Mouse (Mus musculus) CH12.LX (cell line): ENCODE measurements around the gene Arl6ip6. TPM values are rescaled to one million over a fixed set of nuclear protein-coding genes. Genes with fewer than 3 reads are reported as not detected.

Source experiments
- DNase-seq: peaks from one replicate; pipeline ENCODE4 v3.0.0-alpha.2; 2013; ENCODE audit errors: extremely low read depth
- H3K27ac ChIP-seq: 2 replicates; pipeline ENCODE4 v1.5.1; 2012; ENCODE audit warnings: low read depth, mild to moderate bottlenecking, control low read depth, moderate library complexity; ENCODE audit not compliant: insufficient read depth
- H3K27me3 ChIP-seq: replicated peaks from 2 replicates; pipeline ENCODE3; 2012; ENCODE audit warnings: inconsistent platforms
- H3K36me3 ChIP-seq, 2 experiments: replicated peaks in 1 of 2; 2 replicates each; pipeline versions ENCODE3 to v1.6.1; 2012; ENCODE audit warnings: inconsistent platforms in 1 of 2, low read length in 1 of 2, mild to moderate bottlenecking in 1 of 2, mixed read lengths in 1 of 2, moderate library complexity in 1 of 2; ENCODE audit not compliant: control insufficient read depth in 1 of 2, insufficient read depth in 1 of 2
- H3K4me1 ChIP-seq, 2 experiments: 2 replicates each; pipeline ENCODE4 v1.6.1; 2012; ENCODE audit warnings: inconsistent platforms in 1 of 2, moderate library complexity in 1 of 2; ENCODE audit not compliant: insufficient read depth in 2 of 2, control insufficient read depth in 1 of 2
- H3K4me2 ChIP-seq: 2 replicates; pipeline ENCODE4 v1.6.1; 2012; ENCODE audit warnings: low read depth, mild to moderate bottlenecking, control low read depth; ENCODE audit not compliant: poor library complexity, insufficient read depth, severe bottlenecking
- H3K4me3 ChIP-seq, 3 experiments: fragments of 150-350 bp in 1 of 3; sonication (generic) in 1 of 3; replicated peaks in 1 of 3; 2 replicates each; pipeline versions ENCODE3 to v1.5.1; 2011 to 2012; ENCODE audit warnings: low read depth in 2 of 3, low read length in 2 of 3, mild to moderate bottlenecking in 2 of 3, moderate library complexity in 2 of 3, control low read depth in 1 of 3, improper control_type of control experiment in 1 of 3, inconsistent platforms in 1 of 3, mixed read lengths in 1 of 3; ENCODE audit not compliant: poor library complexity in 1 of 3
- H3K79me2 ChIP-seq: replicated peaks from 2 replicates; pipeline ENCODE4 v1.6.1; 2012; ENCODE audit warnings: mild to moderate bottlenecking, moderate library complexity; ENCODE audit not compliant: control insufficient read depth, poor library complexity, insufficient read depth, severe bottlenecking; ENCODE audit errors: extremely low read depth
- H3K9ac ChIP-seq: 2 replicates; pipeline ENCODE4 v1.6.1; 2012; ENCODE audit warnings: low read depth, mild to moderate bottlenecking, control low read depth, moderate library complexity; ENCODE audit not compliant: insufficient read depth
- H3K9me3 ChIP-seq: replicated peaks from 2 replicates; pipeline ENCODE3; 2012; ENCODE audit warnings: low read length, inconsistent platforms, mixed read lengths
- BHLHE40 ChIP-seq: IDR thresholded peaks from 2 replicates; pipeline ENCODE4 v1.6.1; 2011; ENCODE audit warnings: mild to moderate bottlenecking, low read depth, low read length, improper control_type of control experiment
- CTCF ChIP-seq, 2 experiments: IDR thresholded peaks in 1 of 2; conservative IDR thresholded peaks in 1 of 2; 2 replicates each; pipeline ENCODE4 v1.5.1; 2011 to 2012; ENCODE audit warnings: low read depth in 2 of 2, low read length in 2 of 2, improper control_type of control experiment in 1 of 2, inconsistent platforms in 1 of 2, mild to moderate bottlenecking in 1 of 2, moderate library complexity in 1 of 2
- IRF4 ChIP-seq: IDR thresholded peaks from 2 replicates; pipeline ENCODE4 v1.6.1; 2014; ENCODE audit warnings: low read depth, mild to moderate bottlenecking, inconsistent platforms, low read length, improper control_type of control experiment
- JUN ChIP-seq: IDR thresholded peaks from 2 replicates; pipeline ENCODE4 v1.6.1; 2011; ENCODE audit warnings: low read depth, mild to moderate bottlenecking, low read length, improper control_type of control experiment, moderate library complexity; ENCODE audit not compliant: insufficient read depth
- JUND ChIP-seq: conservative IDR thresholded peaks from 2 replicates; pipeline ENCODE4 v1.6.1; 2011; ENCODE audit warnings: low read depth, low read length, improper control_type of control experiment
- MAZ ChIP-seq: IDR thresholded peaks from 2 replicates; pipeline ENCODE4 v1.6.1; 2012; ENCODE audit warnings: low read depth, mild to moderate bottlenecking, inconsistent platforms, low read length, improper control_type of control experiment, moderate library complexity
- MYC ChIP-seq: IDR thresholded peaks from 2 replicates; pipeline ENCODE4 v1.6.1; 2011; ENCODE audit warnings: low read depth, mild to moderate bottlenecking, improper control_type of control experiment, low read length
- POLR2A ChIP-seq: IDR thresholded peaks from 2 replicates; pipeline ENCODE4 v1.6.1; 2011; ENCODE audit warnings: low read depth, mild to moderate bottlenecking, improper control_type of control experiment, low read length
- POLR2AphosphoS2 ChIP-seq: IDR thresholded peaks from 2 replicates; pipeline ENCODE4 v1.6.1; 2011; ENCODE audit warnings: low read depth, low read length, improper control_type of control experiment
- SIN3A ChIP-seq: IDR thresholded peaks from 2 replicates; pipeline ENCODE4 v1.6.1; 2012; ENCODE audit warnings: low read length, improper control_type of control experiment, inconsistent platforms
- ZMIZ1 ChIP-seq: IDR thresholded peaks from 2 replicates; pipeline ENCODE4 v1.6.1; 2012; ENCODE audit warnings: low read depth, mild to moderate bottlenecking, inconsistent platforms, low read length, improper control_type of control experiment
- dilution Hi-C: fragments of 300-500 bp; cut with MboI; formaldehyde crosslinking; loops from 2 replicates; pipeline ENCODE4 v1.14.3; 2020; ENCODE audit warnings: low sequenced_read_pairs; ENCODE audit not compliant: extremely low pct_unique_long_range_greater_than_20kb, extremely low pct_ligation_motif_present
- in situ Hi-C: fragments of 300-500 bp; cut with MboI; formaldehyde crosslinking; loops from 3 replicates; pipeline ENCODE4 v1.14.3; 2019; ENCODE audit warnings: low sequenced_read_pairs, low pct_ligation_motif_present, low pct_unique_long_range_greater_than_20kb, mixed read lengths
- polyA plus RNA-seq: library from polyadenylated mRNA; unstranded; fragments of >175 nt; gene quantifications from 2 replicates; pipeline ENCODE4 v1.2.1, GENCODE M21; 2012; ENCODE audit warnings: low read depth; ENCODE audit not compliant: insufficient read length
- total RNA-seq, 2 experiments: library from RNA; depleted of rRNA; stranded (reverse); fragments of 300-350 nt in 1 of 2; fragments of >200 nt in 1 of 2; gene quantifications; 2 replicates each; pipeline ENCODE4 v1.2.3; 2012 to 2014

The Arl6ip6 gene
- total and polyA plus RNA-seq, 3 experiments: 29.1 to 54.4 (median 47.8) TPM

DNA sequence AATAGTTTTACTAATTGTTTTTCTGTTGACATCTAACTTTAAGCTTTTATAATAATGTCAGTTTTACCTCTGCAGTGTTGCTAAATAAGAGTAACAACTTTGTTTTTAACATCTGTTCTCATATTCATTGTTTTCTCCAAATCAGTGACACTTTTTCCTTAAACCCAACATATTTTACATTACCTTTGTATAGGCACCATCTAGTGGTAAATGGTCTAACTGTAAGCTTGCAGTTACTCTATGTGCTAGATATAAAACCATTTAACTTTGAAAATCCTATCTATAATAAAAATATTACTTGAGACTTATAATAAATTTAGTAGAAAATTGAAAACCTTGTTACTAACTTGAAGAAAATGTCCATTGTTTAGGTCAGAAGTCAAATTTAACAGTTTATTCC, 15.2 kb downstream of the Arl6ip6 start:
- H3K9me3 ChIP-seq: no peaks in the 10 kb centered on the region
- H3K4me3 ChIP-seq: no peak overlapping the region
- H3K4me1 ChIP-seq: no peaks in the 10 kb centered on the region
- no peak overlapping the region for H3K9ac ChIP-seq
- H3K79me2 ChIP-seq: peaks cover 4% of the 10 kb centered on the region; the same call in 1 of the 2 replicates
- no peak overlapping the region for H3K4me2 ChIP-seq
- H3K27me3 ChIP-seq: no peaks in the 10 kb centered on the region
- no peak overlapping the region for H3K27ac ChIP-seq
- H3K36me3 ChIP-seq: peaks cover 10 to 52% of the 10 kb centered on the region in 2 experiments
- dilution Hi-C loops: no loop called here
- TF ChIP-seq MAZ (no peak), CTCF (conservative IDR thresholded peaks at IDR 0.05 in 1 of 2, IDR thresholded peaks at IDR 0.05 in 1 of 2; ENCODE audit: low read depth in 2 of 2, low read length in 2 of 2) (no peak; a peak in 1 of 4 replicates), JUN (no peak), MYC (no peak), POLR2A (no peak)
- DNase-seq: no peak
- in situ Hi-C loops: no loop called here

DNA sequence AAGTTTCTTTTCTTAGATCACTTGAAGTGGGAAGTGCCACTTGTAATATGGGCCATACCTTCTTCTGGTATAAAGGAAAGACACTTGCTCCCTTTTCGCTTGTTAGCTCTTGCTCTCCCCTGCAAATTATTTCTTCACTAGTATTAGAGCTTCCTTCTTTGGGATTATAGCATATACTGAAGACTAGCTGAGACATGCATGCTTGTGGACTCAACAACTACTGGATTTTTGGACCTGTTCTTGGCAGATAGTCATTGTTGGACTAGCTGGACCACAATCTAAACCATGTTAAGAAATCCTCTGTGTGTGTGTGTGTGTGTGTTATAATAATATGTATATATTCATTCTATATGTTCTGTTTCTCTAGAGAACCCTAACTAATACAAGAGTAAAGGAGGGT, 22.0 kb downstream of the Arl6ip6 start:
- H3K9ac ChIP-seq: no peak overlapping the region
- in situ Hi-C loops (no loop called here), dilution Hi-C loops (no loop called here)
- H3K4me2 ChIP-seq: no peak overlapping the region
- H3K27ac ChIP-seq: no peak overlapping the region
- H3K79me2 ChIP-seq: no peaks in the 10 kb centered on the region
- TF ChIP-seq ZMIZ1: no peak
- no peak for DNase-seq
- peaks cover 33 to 71% of the 10 kb centered on the region in 2 experiments for H3K36me3 ChIP-seq
- H3K9me3 ChIP-seq: no peaks in the 10 kb centered on the region
- H3K4me3 ChIP-seq: no peak overlapping the region
- no peaks in the 10 kb centered on the region for H3K27me3 ChIP-seq
- no peaks in the 10 kb centered on the region for H3K4me1 ChIP-seq

DNA sequence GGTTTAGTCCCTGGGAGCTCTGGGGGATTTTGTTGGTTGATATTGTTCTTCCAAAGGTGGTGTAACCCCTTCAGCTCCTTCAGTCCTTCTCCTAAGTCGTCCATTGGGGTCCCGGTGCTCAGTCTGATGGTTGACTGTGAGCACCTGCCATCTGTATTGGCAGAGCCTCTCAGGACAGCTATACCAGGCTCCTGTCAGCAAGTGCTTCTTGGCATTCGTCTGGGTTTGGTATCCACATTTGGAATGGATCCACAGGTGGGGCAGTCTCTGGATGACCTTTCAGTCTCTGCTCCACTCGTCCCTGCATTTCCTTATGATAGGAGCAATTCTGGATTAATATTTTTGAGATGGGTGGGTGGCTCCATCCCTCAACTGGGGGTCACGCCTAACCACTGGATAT, 30.7 kb downstream of the Arl6ip6 start:
- Histone ChIP-seq H3K4me3 (no peak overlapping the region), H3K27ac (no peak overlapping the region), H3K79me2 (no peaks in the 10 kb centered on the region), H3K4me2 (no peak overlapping the region), H3K4me1 (no peaks in the 10 kb centered on the region), H3K9ac (no peak overlapping the region), H3K36me3 (peaks cover 6 to 37% of the 10 kb centered on the region in 2 experiments), H3K9me3 (no peaks in the 10 kb centered on the region), H3K27me3 (no peaks in the 10 kb centered on the region)
- DNase-seq: no peak
- in situ Hi-C loops (no loop called here), dilution Hi-C loops (no loop called here)
- TF ChIP-seq SIN3A: no peak
- no peak for TF ChIP-seq POLR2AphosphoS2
- no peak for TF ChIP-seq BHLHE40
- TF ChIP-seq IRF4: no peak
- TF ChIP-seq JUND: no peak
- TF ChIP-seq MYC: no peak
